Mouse (Mus musculus) neutrophil, adult 65 days (primary cell): Measurements from ENCODE around the gene Otud4. TPM values are rescaled to one million over a fixed set of nuclear protein-coding genes. Genes with fewer than 3 reads are reported as not detected.

Experiments used
- total RNA-seq: library from RNA; stranded (reverse); gene quantifications from 2 replicates; pipeline ENCODE4 v1.2.4, GENCODE M21; 2023

The Otud4 gene
- total RNA-seq: 24.0 and 26.5 TPM in 2 replicates

GRCm38 (mm10) chr8:79639586-79640451 is at the start of gene Otud4:
Gene Otud4 (plus strand): TSS chr8:79639618.

GRCm38 (mm10) chr8:79711064-79711961 is 71.9 kb downstream of the Otud4 start, which contains the start of the genes Abce1 and Anapc10:
Gene Abce1 (minus strand): TSS chr8:79711740.
Gene Anapc10 (plus strand): TSS chr8:79711820.

Other genes with a start within 250 kb of the Otud4 start
- 3.6 and 4.1 TPM in 2 replicates for gene Smad1, start 240.1 kb upstream of the Otud4 start, total RNA-seq
- 21.1 and 22.3 TPM in 2 replicates for gene Abce1, start 72.1 kb downstream of the Otud4 start, total RNA-seq
- gene Anapc10, start 72.2 kb downstream of the Otud4 start, total RNA-seq: 2.4 and 3.2 TPM in 2 replicates